Mouse (Mus musculus): ENCODE results near the gene Rassf7. TPM values are rescaled to one million over a fixed set of nuclear protein-coding genes. Genes with fewer than 3 reads are reported as not detected.
"Not testable (repeated sequence)": the region's sequence is repeated elsewhere in the genome, so short reads cannot be mapped to it uniquely, and the experiment has no call there.

The Rassf7 gene
- polyA plus RNA-seq, 1 experiment: 143 TPM

DNA sequence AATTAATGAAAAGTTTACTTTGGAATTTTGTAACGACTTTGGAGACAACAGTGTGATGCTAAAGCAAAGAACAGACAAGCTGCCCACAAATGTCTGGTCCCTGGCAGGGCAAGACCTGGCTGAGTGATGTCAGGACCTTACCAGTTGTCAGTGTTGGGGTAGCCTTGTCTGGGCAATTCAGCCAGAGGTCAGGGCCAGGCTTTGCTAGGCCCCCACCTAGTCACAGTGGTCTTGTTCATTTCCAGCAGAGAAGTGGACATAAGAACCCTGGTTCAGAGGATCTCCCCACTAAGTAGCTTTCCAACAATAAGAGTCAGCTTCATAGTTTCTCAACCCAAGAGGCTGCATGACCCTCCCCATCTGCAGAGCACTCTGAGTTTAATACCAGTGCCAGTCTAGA lies 4.7 kb downstream of the Rassf7 start:
- DNase-seq (ENCODE audit: low read depth, low spot score): no peak
- WGBS: 45% methylated on average over 1 of the region's 1 CpGs

DNA sequence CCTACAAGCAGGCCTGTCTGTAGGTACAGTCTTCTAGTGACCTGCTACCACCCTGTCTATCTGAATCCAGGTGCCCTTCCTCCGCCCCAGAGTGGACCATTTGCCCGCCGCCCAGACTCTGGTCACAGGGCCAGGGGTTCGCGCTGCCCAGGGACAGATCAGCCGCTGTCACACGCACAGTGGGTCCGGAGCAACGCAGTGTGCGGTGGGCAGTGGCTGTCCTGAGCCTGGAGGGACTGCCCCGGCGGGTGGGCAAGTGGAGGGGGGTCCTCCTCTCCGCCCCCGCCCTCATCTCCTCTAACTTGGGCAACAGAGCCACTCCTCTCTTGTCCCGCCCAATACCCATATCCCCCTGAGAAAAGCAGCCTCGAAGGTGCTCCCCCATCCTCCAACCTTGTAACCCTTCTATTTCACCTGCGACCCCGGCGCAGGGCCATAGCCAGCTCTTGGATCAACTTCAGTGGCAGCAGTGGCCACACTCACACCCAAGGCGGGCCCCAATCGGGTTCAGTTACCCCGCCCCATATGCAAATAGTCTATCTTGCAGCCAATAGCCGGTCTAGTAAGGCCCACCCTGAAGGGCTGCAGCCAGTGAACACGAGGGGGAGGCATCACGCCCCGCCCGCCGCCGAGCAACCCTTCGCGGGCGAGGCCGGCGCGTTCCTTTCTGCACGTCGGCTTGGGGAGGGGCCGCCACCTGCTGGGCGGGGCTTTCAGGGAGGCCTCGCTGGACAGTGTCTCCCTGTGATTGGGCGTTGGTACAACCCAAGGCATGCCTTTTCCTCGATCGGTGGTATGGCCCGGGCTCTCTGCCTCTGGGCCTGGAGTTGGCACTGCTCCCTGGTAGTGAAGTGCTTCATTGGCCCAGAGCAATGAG lies 5.8 kb downstream of the Rassf7 start:
- DNase-seq (ENCODE audit: low read depth, low spot score): peak; percentile 95

DNA sequence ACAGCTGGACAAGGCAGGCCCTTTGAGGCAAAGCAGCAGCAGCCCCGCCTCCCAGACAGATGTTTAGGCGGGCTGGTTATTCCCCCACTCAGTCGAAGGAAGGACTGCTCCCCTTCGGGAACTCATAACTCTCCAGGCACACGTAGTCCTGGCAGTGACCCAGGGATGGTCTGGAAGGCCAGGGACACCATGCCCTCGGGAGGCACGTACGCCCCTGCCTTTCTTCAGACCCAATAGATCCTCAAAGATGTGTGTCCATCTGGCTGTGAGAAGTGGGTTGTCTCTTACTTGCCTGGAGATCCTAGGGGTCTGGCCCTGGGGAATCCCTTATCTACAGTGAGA lies 6.4 kb downstream of the Rassf7 start:
- WGBS: 4% methylated on average over 8 of the region's 8 CpGs
- DNase-seq (ENCODE audit: low read depth, low spot score): no peak

More for the DNA sequence above, 5.8 kb downstream of the Rassf7 start:
- WGBS: 10% methylated on average over 44 of the region's 44 CpGs

DNA sequence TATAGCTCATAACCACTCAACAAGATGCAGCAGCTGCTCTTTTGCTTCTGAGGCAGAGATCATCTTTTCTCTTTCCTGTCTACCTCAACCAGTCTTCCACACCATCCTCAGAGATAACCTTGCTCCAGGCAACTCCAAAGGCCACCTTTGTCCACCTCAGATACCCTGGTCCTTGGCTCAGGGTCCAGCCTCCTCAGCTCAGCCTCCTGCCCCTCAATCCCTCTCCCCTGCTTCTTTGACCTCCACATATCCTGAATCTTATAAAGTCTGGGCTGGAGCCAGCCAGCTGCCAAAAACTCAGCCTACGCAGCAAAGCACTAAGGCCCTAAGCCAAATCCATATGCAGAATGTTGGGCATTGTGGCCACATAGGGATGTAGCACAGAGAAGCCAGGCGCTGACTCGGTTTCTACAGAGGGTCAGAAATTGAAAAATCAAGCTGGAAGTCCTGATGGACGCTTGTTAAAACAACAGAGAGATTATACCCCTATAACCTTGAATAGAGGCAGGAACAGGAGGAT lies 7.1 kb downstream of the Rassf7 start:
- WGBS: 91% methylated on average over 4 of the region's 4 CpGs
- DNase-seq (ENCODE audit: low read depth, low spot score): no peak

DNA sequence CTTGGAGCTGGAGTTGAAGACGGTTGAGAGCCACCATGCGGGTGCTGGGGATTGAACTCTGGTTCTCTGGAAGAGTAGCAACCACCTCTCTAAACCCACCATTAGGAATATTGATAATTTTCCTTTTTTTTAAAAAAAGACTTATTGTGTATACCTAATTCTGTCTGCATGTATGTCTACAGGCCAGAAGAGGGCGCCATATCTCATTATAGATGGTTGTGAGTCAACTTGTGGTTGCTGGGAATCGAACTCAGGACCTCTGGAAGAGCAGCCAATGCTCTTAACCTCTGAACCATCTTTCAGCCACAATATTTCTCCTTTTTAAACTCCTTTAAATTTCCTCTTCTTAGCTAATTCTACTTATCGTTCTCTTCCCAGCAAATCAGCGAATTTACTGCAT lies 10.9 kb downstream of the Rassf7 start:
- DNase-seq (ENCODE audit: low read depth, low spot score): no peak
- 89% methylated on average over 6 of the region's 6 CpGs for WGBS

DNA sequence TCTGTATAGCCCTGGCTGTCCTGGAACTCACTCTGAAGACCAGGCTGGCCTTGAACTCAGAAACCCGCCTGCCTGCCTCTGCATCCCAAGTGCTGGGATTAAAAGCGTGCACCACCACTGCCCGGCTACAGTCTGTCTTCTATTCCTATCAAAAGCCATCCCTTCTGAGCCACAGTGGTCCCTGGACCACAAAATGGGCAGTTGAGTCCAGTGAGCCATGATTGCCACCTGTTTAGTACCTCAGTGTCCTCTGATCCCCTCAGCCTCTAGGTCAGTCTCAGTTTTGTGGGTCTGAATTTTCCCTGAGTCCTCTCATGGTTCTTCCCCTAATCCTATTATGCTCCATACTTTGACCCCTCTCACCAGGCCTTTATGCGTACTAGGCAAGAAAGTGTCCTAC lies 12.1 kb downstream of the Rassf7 start:
- no peak for DNase-seq (ENCODE audit: low read depth, low spot score)
- 82% methylated on average over 4 of the region's 4 CpGs for WGBS

DNA sequence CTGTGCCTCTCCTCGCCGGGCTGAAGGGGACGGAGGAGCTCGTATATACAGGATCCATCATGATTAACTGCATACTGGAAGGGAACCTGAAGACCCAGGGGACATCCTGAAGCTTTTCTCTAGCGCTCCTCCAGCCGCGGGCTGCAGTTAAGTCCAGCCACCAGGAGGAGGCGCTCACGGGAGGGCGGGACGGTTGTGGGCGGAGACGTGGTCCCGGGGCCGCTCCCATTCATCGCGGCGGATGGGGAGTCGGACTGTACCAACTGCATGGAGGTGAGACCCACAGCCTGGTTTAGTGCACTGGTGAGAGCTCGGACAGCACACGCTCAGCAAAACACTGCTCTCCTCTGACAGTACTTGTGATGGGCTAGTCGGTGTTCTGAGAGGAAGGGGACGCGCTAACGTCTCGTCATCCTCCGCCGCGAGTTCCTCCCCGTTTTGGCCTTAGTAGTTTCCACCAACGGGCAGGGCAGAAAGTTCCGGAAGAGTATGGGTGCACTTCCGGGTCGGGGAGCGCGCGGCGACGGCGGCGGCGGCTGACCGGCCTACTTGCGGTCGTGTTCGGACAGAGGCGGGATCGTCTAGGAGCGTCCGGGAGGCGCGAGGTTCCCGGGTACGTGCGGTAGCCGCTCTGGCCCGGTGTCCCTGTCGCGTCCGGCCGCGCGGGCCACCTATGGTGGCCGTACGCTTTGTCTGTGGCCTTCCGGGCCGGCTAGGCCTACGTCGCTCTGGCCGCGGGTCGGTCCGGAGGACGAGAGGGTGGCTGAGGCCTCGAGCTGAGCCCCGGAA lies 12.8 kb downstream of the Rassf7 start, which contains the start of gene Phrf1:
Gene Phrf1 (plus strand): TSS at position 506 of the 789 bp plus-strand sequence.
- peak; percentile 66 for DNase-seq (ENCODE audit: low read depth, low spot score)
- WGBS: under 1% methylated on average over 76 of the region's 76 CpGs

DNA sequence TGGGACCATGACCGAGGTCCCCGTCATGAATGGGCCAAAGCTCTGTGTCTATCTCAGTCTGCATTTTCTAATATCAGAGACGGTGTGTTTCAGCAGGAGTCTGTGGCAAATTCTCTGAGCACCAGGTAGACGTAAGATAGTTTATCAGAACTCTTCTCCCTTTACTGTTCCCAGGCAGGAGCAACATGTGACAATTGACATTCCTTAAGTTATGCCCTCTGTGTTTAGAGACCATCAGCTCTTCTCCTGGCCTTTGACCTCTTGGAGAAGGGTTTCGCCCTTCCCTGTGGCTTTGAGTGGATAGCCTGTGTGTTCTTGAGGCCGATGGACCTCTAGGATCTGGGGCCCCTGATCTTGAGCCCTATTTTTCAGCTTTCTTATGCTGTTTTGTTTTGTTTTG lies 14.0 kb downstream of the Rassf7 start:
- WGBS: 25% methylated on average over 6 of the region's 6 CpGs
- no peak for DNase-seq (ENCODE audit: low read depth, low spot score)

DNA sequence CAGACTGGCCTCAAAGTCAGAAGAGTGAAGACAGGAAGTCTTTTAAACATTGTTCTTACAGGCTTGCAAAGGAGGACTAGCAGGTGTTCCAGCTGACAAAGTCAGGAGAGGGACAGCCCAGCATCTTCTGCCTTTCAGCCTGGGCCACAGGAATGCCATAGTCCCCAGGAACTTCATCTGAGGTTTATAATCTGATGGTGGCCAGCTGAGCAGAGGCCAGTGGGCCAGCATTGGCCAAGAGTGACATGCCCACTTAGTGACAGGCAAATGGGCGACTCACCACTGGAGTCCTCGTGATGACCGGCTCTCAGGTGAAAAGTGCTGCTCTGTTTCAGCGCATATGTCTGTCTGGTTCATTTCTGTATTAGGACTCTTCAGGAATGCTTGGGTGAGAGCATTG lies 14.9 kb downstream of the Rassf7 start:
- no peak for DNase-seq (ENCODE audit: low read depth, low spot score)
- WGBS: 84% methylated on average over 4 of the region's 4 CpGs

DNA sequence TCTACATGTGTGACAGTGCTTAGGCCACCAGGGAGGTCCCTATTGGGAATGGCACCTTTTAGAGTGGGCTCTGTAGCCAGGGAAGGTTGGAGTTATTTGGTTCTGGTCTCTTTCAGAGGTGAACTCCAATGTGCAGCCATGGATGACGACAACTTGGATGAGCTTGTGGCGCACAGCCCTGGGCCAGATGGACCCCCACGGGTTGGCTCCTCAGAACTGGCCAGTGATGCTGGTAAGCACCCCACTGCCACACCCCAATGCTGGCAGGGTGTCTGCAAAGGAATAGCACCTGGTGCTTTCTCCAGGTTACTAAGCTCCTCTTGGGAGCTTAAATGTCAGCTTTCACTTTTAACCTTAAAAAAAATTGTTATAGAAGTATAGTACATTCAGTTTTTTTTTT lies 15.5 kb downstream of the Rassf7 start:
- no peak for DNase-seq (ENCODE audit: low read depth, low spot score)
- WGBS: 81% methylated on average over 3 of the region's 3 CpGs

DNA sequence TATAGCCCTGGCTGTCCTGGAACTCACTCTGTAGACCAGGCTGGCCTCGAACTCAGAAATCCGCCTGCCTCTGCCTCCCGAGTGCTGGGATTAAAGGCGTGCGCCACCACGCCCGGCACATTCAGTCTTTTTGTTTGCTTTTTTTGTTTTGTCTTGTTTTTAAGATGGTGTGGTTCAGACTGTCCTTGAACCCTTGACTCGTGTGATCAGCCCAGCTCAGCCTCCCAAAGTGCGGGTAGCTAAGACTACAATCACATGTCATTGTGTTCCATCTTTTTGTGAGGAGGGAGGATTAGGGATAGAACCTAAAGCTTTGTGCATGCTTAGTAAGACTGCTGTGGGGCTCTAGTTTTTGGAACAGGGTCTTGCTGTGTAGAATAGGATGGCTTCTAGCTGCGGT lies 15.9 kb downstream of the Rassf7 start:
- WGBS: 81% methylated on average over 10 of the region's 10 CpGs
- DNase-seq (ENCODE audit: low read depth, low spot score): no peak

DNA sequence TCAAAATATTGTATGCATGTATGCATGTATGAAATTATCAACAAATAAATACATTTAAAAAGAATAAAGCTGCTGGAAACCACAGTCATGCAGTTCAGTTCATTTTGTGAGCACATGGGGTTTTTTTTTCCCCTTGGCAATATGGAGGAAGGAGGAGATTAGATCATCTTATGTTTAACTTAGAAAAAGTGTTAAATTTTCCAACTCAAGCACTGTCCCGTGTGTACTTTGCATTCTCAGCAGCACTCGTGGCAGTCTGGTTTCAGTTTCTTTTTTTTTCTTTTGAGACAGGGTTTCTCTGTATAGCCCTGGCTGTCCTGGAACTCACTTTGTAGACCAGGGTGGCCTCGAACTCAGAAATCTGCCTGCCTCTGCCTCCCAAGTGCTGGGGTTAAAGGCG lies 34.8 kb downstream of the Rassf7 start:
- WGBS: 75% methylated on average over 4 of the region's 4 CpGs
- DNase-seq (ENCODE audit: low read depth, low spot score): not testable (repeated sequence)

DNA sequence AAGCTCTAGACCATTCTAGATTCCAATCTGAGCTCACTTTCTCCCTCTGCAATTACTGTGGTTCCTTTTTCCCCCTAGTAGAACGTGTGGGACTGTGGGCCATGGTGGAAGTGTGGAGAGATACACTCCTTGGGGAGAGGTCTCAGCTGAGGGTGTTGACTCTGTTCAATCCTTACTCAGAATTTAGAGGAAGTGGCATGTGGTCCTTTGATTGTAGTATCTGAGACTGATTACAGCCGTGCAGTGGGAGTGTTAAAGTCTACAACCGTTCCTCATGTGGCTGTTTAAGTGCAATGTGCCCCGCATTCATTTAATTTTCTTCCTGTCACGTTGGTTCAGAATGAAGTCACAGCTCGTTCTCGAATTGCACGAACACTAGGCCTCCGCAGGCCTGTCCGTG lies 40.5 kb downstream of the Rassf7 start:
- DNase-seq (ENCODE audit: low read depth, low spot score): no peak
- WGBS: 90% methylated on average over 10 of the region's 10 CpGs

DNA sequence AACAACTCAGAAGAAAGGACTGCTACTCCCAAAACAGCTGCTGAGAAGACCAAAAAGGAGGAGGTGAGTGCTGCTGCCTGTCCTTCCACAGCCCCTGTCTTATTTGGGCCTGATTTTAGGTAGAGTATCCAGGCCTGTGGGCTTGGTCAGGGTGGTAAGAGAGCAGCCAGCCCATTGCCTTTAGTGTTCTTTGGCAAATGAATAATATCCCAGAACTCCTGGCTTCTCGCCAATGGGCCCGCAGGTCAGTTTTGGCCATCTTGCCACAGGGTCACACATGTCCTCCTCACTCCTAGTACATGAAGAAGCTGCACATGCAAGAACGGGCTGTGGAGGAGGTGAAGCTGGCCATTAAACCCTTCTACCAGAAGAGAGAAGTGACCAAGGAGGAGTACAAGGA lies 45.8 kb downstream of the Rassf7 start:
- no peak for DNase-seq (ENCODE audit: low read depth, low spot score)
- 82% methylated on average over 3 of the region's 3 CpGs for WGBS

DNA sequence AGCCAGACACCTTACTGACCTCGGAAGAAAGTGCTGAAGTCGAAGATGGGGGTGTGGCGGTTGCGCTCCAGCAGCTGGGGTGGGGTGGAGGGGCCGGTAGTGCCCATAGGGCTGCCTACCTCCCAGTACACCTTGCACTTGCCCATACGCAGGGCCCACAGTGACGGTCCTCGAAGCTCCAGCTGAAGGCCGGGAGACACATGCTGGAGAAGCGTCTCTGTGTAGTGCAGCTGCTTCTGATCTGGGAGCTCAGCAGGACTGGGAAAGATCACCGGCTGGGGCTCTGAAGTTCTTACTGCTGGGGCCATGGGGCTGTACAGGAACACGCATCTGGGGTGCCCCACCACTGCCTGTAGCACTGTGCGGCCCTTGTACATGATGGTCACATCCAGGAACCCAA lies 48.0 kb downstream of the Rassf7 start:
- WGBS: 85% methylated on average over 13 of the region's 13 CpGs

DNA sequence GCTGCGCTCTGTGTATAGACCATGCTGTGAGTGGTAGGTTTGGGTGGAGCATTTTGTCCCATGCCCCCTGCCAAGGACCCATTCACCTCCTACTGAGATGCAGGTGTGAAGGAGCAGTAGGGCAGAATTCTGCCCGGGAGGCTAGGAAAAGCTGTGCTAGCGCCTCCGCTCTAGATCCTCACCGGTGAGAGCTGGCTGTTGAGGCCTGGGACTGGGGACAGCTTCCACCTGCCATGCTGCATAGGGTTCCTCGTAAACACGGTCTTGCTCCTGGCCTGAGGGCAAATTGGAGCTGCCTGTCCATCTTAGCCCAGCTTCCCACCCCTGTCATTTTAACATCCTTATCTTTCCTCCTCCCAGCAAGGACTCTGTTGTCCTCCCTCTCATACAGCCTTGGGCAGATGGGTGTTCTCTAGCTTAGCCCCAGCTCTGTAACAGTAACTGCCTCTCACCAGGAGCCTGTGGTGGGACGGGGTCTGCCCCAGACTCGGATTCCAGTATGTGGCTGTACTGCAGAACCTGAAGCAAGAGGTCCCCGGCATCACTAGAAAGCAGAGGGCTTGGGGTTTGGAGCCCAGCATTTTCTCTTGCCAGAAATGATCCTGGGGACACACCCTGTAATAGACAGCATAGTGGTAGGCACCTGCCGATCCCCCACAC lies 48.5 kb downstream of the Rassf7 start:
- 70% methylated on average over 11 of the region's 11 CpGs for WGBS
- DNase-seq (ENCODE audit: low read depth, low spot score): no peak

More for the DNA sequence above, 48.0 kb downstream of the Rassf7 start:
- no peak for DNase-seq (ENCODE audit: low read depth, low spot score)

DNA sequence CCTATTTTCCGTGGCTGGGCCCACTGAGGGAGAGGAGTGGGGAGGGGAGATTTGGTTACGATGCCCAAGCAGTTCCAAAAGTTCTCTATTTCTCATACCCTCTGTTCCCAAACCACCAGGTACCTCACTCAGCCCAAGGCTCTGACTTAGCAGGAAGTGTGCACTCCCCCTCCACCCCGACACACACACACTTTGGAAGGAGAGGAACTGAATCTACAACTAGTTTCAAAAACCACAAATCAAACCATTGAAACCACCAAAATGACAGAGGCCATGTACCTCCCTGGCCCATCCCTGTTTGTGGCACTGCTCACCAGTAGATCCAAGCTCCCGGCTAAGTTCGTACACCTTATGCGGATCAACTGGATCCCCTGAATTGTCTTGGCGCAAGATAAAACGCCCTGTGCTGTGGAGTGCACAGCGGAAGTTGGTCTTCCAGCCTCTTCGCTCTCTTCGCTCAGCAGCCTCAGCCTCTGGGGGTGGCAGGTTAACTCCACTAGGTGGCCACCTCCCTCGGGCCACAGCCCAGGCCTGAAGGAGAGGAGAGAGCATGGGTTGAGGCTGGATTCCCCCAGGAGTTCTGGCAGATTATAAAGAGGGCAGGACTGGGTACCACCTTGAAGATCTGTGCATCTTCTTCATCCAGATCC lies 49.2 kb downstream of the Rassf7 start:
- DNase-seq (ENCODE audit: low read depth, low spot score): no peak
- 21% methylated on average over 12 of the region's 12 CpGs for WGBS

DNA sequence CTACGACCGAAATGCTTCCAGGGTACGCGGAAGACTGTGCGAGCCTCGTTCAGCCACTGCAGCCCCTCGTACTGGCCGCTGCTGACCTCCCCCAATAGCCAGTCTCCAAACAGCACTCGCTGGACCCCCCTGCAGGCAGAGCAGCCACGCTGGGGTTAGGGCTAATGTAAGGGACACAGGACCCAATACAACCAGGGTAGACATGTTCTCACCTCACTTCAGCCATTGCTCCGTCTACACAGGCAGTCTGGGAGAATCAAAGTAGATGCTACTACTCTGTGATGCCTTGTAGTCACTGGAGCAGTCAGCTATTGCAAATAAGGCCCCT lies 49.7 kb downstream of the Rassf7 start:
- WGBS: 41% methylated on average over 11 of the region's 11 CpGs
- no peak for DNase-seq (ENCODE audit: low read depth, low spot score)

DNA sequence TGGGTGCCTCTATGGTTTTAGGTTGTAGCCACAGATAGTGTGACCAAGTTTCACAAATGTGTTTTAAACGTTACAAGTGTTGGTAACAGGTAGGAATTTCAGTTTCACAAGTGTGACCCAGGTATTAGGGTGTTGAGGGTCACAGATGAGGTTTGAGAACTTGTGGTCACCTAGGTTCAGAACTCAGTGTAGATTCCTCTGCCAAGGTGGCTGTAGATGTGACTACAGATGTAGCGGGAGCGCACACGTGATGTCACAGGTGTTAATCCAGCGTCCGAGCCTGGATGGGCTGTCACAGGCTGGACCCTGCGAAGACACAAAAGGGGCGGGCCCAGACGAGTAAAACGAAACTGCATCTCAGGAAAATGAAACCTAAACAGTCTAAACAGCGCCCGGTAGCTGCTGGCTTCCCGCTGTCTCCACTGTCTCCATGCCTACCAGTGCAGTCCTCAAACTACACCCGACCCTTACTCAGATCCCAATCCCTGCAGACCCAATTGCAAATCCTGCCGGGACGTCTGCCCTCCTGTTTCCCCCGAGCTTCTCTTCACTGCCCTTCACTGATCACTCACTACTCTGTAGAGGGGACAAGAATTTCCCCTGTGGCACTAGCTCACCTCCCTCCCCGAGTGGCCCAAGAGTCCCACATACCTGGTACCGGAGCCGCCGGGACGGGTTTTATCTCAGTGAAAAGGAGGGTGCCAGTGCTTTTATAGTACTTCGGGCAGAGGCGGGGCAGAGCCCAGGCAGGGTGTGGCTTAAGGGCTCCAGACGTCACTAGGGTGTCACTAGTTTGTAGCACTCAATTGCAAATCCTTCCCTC lies 50.3 kb downstream of the Rassf7 start, which contains the start of gene Irf7:
Gene Irf7 (minus strand): TSS at position 743 of the 823 bp plus-strand sequence.
- DNase-seq (ENCODE audit: low read depth, low spot score): peak; percentile 50
- 2% methylated on average over 25 of the region's 25 CpGs for WGBS

Data from large intestine, adult 2 months (tissue).